Mouse (Mus musculus) urinary bladder, adult 18-20 months (tissue): Measurements from ENCODE around the gene Oprm1.

Experiments
- DNase-seq, 2 experiments: peaks; one replicate each; pipeline ENCODE4 v3.0.0; 2022; ENCODE audit warnings: low spot score in 2 of 2, mixed read lengths in 2 of 2

Oprm1 gene

DNA sequence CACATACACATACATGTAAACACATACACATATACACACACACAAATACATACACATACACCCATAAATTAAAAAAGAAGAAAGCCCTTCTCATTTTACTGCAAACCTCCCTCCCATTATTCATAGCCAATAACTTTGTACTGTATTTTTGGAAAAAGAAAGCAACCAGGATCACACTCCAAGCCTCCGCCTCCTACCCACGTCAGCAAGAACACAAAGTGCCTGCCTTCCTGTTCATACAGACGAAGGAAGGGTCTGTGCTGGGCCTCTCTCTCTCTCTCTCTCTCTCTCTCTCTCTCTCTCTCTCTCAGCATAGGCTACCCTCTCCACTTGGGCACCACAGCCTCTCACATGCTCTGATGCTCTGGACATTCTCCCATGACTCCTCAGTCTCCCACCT is 137.5 kb downstream of the Oprm1 start:
- DNase-seq, result no peak

DNA sequence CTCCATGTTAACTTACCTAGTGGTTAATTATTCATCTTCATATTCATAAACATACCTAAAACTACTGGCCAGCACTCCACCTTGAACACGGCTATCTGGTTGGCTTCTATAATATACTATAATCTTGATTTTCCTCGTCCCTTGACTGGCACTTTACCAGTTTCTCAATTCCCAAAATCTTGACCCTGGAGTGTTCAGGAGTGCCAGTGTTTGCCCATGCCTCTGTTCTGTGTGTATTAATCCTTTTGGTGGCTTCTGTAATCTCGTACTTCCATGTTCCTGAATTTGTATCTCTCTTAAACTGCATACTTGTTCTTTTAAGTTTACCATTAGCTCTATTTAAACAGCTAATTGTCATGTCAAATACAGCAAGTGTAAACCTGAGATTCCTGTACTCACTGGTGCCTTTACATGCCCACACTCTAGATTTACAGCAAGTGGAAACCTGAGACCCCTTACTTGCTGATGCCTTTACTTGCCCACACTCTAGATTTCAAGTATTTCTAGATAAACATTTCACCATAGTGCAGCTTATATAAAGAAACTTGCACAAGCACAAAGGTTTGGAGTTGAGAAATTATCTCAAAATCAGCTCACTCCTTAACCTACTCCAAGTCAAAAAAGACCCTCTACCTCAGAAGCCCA is 138.5 kb downstream of the Oprm1 start:
- DNase-seq, result no peak

DNA sequence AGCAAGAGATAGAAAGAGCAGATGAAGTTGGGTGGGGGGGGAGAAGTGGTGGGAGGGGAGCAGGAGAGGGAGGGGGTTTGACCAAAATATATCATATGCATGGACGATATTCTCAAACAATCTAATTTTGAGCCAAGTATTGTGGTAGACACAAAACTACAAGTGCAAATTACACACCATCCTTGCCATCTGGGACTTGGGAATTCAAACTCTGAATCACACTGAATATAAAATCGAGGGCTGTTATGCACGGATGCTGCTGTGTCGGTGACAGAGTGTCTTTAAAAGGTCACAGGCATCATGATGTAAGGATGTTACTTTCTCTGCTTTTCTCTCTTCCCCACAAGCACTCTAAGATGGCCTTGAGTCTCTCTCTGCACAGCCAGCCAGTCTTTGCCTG is 141.8 kb downstream of the Oprm1 start:
- DNase-seq, result no peak

DNA sequence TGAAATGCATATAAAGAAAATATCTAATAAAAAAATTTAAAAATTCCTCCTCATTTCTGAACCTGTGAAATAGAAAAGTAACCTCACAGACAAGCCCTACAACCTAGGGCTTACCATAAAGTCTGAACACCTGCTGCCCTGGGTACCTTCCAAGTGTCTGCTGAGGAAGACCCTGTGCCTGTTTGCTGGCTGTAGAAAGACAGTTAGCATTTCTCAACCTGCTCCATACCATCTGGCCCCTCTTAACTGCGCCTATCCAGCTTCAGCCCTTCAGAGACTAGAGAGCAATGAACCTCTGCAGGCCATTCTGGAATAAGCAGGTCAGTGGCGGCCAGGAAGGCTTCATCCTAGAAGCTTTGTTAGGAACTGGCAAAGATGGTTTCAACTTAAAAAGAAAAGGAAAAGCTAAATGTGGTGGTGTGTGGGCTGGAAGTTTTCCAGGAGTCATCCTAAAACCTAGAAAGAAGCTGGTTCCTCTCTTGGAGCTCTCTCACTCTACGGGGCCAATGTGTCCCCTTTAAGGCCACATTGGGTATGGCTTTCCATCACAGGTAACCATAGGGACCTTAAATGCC is 143.6 kb downstream of the Oprm1 start:
- DNase-seq, result no peak

DNA sequence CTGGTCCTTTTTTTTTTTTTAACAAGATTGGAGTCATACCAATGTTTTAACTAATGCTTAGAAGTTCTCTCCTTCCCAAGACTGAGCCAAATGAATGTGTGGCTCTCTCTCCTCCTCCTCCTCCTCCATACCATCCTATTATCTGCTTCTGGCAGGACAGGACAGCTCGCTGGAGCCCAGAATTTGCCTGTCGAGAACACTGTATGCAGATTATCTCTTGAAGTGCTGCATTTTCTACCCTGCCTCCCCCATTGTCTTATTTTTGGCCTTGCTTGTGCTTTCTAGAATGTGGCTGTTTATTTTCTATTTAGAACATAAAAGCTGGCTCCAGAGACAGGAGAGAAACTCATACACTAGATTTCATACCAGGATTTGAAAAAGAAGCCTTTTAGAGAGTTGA is 151.5 kb downstream of the Oprm1 start:
- DNase-seq, result no peak

DNA sequence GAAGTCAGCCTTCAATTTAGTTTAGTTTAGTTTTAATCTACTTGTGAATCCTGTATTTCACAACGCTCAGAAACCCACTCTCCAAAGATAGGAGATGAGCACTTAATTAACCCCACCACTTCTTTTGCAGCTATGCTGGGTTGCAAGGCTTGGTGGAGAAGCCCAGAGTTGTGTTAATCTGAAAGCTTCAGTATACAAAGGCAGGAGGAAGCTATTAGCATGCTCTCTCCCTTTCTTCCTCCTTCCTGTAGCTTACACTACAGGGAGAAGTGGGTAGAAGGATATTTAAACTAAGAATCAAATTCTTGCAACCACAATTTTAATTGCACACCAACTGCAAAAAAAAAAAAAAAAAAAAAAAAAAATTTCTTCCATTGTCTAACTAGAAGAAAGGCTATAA is 157.7 kb downstream of the Oprm1 start:
- DNase-seq, result no peak

DNA sequence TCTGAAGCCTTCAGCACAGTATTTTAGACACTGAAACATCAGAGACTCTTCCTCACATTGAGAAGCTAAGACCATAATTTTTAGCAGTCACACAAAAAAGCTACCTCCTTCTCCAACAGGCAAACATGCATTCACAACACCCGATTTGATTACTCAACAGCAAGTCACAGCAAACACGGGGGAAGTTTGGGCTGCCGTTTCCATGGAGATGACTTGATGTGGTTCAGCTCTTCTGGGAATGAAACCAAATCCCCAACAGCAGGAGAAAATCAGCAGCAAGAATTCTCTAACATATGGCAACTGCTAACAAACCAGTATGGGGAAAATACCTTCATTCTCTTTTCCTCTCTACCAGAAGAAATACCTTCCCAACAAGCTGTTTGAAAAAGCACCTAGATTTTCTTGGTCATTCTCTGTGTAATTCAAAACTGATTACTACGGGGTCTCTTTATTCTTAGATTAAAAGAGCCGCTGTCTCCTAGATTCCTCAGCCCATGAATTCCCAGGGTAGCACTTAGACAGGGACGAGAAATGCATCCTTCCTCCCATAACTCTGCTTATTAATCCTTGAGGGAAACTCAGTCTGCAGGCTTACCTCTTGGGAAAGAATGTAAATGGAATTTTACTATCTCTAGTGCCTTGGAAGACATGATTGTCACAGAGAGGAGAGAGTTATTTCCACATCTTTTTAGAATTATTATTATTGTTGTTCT is 158.4 kb downstream of the Oprm1 start:
- DNase-seq, result no peak

DNA sequence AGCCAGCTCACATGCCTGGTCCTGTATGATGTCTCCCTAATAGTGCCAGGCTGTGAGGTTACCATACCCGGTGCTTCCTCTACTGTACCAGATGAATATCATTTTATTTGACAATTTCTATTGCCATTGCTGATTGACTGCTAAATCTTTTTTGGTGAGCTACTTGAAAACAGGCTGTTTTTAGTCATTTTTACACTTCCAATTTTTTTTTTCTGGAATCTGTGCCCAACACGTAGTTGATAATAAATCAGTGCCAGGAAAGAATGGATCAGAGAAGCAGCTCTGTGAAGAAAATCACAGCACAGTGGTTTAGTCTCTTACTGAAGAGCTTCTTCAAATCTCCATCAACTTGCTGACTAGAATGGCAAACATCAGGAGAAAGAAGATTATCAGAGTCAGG is 168.4 kb downstream of the Oprm1 start:
- no peak for DNase-seq

DNA sequence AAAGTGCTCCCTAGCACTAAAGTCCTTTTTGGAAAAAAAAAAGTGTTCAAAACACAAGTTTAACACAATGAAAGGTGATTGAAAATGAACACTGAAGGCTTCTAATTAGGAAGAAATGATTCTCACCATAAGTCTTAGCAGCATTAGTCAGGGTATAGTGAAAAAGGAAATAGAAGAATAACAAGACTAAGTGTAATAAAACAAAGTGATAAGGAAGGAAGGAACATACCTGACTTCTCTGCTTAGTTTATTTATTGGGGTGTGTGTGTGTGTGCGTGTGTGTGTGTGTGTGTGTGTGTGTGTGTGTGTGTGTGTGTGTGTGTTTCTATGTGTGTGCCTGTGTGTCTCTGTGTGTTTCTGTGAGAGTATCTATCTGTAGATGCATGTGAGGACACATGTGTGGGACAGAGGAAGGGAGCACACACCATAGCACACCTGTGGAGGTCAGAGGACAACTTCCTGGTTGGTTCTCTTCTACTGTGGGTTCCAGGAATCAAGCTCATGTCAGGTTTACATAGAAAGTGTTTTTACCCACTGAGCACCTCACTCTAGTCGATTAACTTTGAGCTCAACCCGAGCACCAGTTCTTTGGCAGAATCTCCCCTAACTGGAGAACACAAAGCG is 169.4 kb downstream of the Oprm1 start:
- DNase-seq, result no peak

DNA sequence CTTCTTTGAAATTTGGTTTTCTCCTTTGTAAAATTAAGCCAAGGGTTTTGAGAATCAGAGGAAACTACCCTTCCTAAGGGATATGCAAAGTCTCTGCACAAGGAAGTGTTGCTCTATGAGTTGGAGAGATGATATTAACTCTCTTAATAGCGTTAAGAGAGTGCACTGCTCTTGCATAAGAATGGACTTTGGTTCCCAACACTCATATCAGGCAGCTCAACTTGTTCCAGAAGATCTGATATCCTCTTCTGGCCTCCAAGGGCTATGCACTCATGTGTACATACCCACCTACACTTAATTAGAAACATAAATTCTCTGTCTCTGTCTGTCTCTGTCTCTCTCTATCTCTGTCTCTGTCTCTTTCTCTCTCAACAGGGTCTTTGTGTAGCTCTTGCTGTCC is 170.6 kb downstream of the Oprm1 start:
- DNase-seq, result no peak

DNA sequence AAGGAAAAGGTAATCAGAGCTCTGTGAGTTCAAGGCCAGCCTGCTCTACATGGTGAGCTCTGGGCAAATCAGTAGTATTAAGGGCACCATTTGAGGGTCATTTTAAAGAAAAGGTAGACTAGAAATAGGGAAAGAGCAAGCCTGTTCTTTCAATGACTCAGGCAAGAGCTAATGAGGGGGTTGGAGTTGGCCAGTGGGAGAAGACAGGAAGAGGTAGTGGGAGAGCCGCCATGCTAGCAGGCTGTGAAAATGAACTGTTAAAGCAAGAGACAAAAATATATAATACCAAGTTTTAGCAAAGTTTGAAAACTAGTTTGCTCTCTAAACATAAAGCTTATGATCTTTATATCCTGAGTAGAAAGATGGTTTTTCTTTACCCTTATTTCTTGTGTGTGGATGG is 172.1 kb downstream of the Oprm1 start:
- no peak for DNase-seq

DNA sequence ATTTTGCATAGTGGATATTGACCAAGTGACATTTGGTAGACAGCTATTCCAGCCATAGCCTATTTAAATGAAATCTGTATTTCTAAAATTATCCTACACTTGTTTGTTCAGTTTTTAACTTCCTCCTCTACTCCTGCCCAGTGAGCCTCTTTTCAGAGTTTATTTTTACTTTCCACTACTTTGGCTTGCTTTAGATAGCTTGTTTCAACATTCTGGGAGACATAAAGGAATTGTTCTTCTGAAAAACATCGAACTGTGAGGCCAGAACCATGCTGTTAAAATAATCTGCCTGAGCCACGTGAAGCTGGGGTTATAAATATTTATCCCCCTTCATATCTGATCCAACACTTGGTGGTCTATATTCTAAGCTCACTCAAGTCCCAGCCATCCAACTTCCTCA is 172.6 kb downstream of the Oprm1 start:
- no peak for DNase-seq

DNA sequence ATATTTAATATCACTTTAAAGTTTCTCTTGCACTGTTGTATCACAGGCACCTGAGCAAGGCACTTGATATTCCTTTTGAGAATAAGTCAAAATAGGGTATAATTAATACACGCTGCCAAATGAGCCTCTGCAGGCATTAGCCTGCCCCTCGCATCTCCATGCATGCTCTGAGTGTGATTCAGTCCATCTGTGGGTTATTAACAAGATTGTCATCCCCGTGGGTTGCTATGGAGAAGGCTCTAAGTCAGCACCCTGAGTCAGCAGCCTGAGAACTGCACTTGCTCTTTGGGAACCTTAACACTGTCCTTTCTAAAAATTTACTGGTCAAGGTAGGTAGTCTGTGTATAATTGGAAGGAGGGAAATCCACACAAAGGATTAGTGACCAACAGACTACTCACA is 176.5 kb downstream of the Oprm1 start:
- no peak for DNase-seq

DNA sequence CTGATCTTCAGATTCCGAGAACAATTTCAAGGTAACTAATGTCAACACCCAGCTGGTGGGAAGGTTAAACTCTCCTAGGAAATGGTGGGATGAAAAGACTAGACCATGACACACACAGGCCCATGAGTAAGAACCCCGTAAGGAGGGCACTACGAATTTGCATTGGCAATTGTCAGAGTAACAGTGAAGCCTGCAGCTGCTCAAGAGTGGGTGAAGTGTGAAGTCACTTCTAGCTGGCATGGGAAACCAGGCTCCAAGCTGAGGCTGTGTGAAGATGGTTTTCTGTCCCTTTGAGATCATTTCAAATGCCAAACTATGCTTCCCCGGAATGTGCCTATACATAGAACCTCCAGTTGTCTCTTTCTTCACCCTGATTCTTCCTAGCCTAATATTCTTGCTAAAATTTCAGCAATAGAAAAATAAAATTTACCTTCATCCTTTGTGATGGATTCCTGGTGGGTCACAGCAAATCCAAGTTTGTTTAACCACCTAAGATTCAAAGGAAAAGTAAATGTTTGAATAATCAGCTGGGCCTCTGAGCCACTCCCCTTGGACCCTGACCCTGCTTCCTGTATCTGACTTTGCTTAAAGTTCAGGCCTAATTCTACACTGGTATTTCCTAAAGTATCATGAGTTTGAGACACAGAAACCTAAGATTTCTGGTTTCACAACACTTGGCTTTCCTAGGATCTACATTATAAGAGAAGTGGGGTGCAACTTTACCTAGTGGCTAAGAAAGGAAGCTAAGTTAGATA is 178.5 kb downstream of the Oprm1 start:
- no peak for DNase-seq

DNA sequence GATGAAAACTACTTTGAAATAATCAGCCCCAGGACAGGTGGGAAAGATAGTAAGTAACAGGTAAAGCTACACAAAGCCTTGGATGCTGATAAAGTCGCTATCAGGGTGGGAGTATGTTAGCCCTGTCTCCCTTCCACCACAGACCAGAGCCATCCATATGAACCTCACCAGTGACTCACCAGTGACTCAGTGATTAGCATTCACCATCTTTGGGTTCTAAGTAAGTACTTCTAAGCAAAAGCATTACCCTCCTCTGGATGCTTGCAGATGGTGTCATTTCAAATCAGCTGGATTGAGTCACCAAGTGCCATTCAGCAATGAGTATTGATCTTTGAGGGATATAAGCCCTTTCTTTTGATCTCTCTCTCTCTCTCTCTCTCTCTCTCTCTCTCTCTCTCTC is 194.8 kb downstream of the Oprm1 start:
- DNase-seq, result no peak

DNA sequence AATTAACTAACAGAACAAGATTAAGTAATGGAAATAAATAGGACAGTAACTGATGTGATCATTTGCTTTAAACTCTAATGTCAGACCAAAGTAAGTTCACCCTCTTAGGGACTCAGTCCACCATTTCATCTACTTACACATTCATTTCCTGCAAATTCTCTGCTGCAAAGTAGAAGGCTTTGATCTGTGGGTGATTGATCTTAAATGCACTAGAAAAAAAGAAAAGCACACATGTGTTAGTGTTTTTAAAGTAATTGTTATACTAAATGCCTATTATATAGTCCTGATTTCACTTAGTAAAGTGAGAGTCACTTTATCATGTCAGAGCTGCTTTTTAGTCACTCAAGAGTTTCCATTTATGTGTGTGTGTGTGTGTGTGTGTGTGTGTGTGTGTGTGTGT is 196.2 kb downstream of the Oprm1 start:
- no peak for DNase-seq

DNA sequence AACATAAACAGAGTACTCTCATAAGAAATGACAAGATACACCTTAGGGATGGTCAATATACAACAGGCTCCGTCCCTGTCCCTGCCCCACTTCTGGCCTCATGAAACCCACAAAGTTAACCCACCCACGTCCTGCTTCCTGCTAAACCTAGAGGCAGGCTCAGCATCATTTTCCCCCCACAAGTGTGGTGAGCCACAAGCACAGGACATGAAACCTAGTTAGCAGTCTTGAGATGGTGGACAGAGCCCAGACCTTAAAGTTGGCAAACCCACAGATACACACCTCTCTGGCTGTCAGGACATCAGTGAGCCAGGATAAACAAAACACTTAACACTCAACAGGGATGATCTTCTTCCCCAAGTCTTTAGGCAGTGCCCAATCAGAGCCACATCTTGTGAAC is 198.1 kb downstream of the Oprm1 start:
- no peak for DNase-seq

DNA sequence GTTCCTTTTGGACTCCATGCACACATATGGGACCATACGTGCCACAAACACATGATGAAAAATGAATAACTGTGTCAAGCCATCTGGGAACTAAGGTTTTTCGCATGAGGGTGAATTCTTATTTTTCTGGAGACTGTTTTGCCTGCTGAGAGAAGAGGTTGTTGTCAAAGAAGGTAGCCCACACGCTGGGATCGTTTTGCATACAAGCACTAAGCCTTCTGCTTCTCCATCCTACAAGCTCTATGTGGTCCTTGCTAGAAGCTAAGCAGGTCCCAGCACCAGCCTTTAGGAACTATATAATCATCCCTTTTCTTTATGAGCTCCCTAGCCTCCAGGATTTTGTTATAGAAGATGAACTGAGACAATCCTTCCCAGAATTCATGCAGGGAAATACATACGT is 200.5 kb downstream of the Oprm1 start:
- no peak for DNase-seq

DNA sequence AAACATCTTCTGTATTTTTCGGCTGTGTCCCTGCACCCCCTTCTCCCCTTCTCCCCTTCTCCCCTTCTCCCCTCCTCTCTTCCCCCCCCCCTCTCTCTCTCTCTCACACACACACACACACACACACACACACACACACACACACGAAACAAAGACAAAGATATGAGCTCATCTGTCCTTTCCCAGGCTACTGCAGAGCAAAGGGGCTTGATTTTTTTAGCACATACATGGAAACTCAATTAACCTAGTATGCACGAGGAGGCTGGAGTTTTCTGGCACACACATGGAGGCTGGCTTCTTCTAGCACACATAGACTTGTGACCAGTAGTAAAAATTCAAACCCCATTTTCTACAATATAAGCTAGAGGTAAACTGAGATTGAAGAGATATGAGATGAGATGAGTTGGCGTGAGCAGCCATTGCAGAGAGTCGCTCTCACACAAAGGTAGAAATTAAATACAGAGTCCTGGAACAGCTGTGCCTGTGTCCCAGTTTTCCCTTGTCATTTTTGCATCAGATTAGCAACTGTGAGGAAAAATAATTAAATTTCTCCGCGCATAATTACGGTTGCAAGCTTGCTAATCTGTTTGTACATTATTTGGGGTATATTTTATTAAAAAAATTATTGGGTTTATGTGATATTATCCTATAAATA is 209.4 kb downstream of the Oprm1 start:
- no peak for DNase-seq

DNA sequence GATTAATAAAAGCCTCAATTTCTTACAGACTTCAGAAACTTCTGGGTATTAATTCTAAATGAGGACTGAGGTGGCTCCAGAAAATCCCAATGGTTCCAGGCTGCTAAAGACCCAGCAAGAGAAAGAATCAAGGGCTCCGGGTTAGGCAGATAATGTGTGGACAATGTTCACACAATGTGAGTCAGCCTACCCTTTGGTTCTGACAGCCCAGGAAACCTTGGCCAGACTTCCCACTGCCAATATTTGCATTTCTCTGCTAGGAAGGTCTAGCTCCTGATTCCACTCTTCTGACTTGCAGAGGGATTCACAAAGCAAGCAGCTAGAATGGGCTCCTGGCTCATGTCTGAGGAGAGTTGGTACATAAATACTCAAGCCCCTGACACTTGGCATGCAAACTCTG is 210.0 kb downstream of the Oprm1 start:
- no peak for DNase-seq

DNA sequence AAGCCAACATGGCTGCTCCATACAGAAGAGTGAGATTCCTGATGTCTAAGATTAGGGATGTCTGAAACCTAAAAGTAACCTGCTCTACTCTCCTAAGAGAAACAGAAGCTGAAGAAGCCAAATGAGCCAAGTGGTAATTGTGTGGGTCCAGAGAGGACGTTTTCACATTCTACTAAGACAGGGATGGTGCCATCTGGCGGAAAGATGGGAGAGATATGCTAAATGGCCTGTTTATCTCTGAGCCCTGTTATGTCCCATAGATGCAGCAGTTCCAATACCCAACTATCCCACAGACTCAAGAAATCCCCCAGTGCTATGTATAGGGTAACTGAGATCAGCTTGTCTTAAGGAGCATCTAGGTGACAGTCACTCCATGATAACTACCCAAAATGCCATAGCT is 219.5 kb downstream of the Oprm1 start:
- no peak for DNase-seq

DNA sequence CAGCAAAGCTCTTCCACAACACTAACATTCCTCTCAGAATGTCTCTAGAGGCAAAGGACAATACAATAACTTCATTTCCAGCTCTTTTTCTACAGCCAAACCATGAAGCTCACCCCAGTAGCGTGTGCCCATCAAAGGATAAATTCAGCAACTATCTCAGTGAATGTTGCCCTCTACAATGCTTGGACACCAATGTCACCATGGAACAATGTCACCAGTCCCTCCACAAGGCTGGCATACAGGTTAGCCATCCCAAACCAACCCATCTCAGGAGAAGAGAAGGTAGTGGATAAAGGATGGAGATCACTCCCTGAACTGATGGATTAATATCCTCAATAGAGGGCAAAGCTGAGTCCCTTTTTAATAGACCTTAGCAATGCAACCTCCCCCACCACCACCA is 220.4 kb downstream of the Oprm1 start:
- DNase-seq, result no peak
